Mouse (Mus musculus) brain, embryonic 14.5 days (tissue): ENCODE measurements around the gene Acsl4.

ENCODE experiments used
- CTCF ChIP-seq: fragments of 200-500 bp; IDR thresholded peaks from 2 replicates; pipeline ENCODE4 v1.5.1; 2012; ENCODE audit warnings: inconsistent platforms, mild to moderate bottlenecking, moderate library complexity, borderline replicate concordance; ENCODE audit not compliant: insufficient read depth, insufficient read length; ENCODE audit errors: extremely low read depth
- POLR2A ChIP-seq: fragments of 200-500 bp; IDR thresholded peaks from 2 replicates; pipeline ENCODE4 v1.6.1; 2012; ENCODE audit warnings: mild to moderate bottlenecking, inconsistent platforms, borderline replicate concordance; ENCODE audit not compliant: poor library complexity, insufficient read depth, insufficient read length, severe bottlenecking; ENCODE audit errors: extremely low read depth

GRCm38 (mm10) chrX:142303456-142303855, 86.9 kb downstream of the Acsl4 start:
- TF ChIP-seq POLR2A (no peak), CTCF (no peak)
